Mouse (Mus musculus) adrenal gland, adult 8-10 months (tissue): ENCODE measurements around the gene Ap1s2. TPM values are rescaled to one million over a fixed set of nuclear protein-coding genes. Genes with fewer than 3 reads are reported as not detected.

Experiments used
- DNase-seq: peaks from one replicate; pipeline ENCODE4 v3.0.0; 2022
- total RNA-seq, 4 experiments: library from RNA; stranded (reverse); gene quantifications; 2 replicates each; pipeline ENCODE4 v1.2.4; 2022

Ap1s2 gene
- total RNA-seq, 4 experiments from 2014 or later = 13.3 to 16.3 (median 15.5) TPM

- DNase-seq = no peak
Observed at GRCm38 (mm10) chrX:163981092-163981491, 72.3 kb downstream of the Ap1s2 start.

GRCm38 (mm10) chrX:163981500-163981899 lies 72.7 kb downstream of the Ap1s2 start:
- no peak for DNase-seq

- no peak for DNase-seq
Observed at GRCm38 (mm10) chrX:163982129-163982528, 73.3 kb downstream of the Ap1s2 start.

Other genes starting within 250 kb of the Ap1s2 start
- under 1 TPM; 0.56 to 0.96 (median 0.73) TPM for gene Rnf138rt1, start 147.7 kb upstream of the Ap1s2 start, total RNA-seq
- gene Zrsr2, start 49.6 kb downstream of the Ap1s2 start, total RNA-seq = 10 to 100 TPM; 19.7 to 34.1 (median 32.8) TPM
- 10 to 100 TPM; 10.1 to 21.4 (median 16.1) TPM for gene Car5b, start 119.0 kb downstream of the Ap1s2 start, total RNA-seq
- 10 to 100 TPM in 1 of 4 experiments, 1 to 10 TPM in 3; 7.2 to 10.2 (median 8.3) TPM for gene Siah1b, start 167.5 kb downstream of the Ap1s2 start, total RNA-seq
- not detected for gene Cltrn, start 179.8 kb downstream of the Ap1s2 start, total RNA-seq
- gene Ace2, start 230.3 kb downstream of the Ap1s2 start, total RNA-seq = 1 to 10 TPM; 2.1 to 5.4 (median 3.6) TPM